Mouse (Mus musculus) hindbrain, embryonic 13.5 days (tissue): ENCODE measurements around the gene Cabin1. TPM values are rescaled to one million over a fixed set of nuclear protein-coding genes. Genes with fewer than 3 reads are reported as not detected.

Experiments used
- ATAC-seq: fragments of 200-750 bp; cut with Nextera tagmentation; 2 replicates; pipeline ENCODE4 v1.8.0; 2017; ENCODE audit warnings: moderate TSS enrichment; ENCODE audit not compliant: low FRiP score
- H3K27ac ChIP-seq: fragments of 300-500 bp; sonication (generic); 2 replicates; pipeline ENCODE4 v1.5.1; 2015; ENCODE audit warnings: inconsistent platforms, mild to moderate bottlenecking, moderate library complexity
- H3K27me3 ChIP-seq: fragments of 300-500 bp; sonication (generic); 2 replicates; pipeline ENCODE4 v1.6.1; 2015; ENCODE audit warnings: mild to moderate bottlenecking, inconsistent platforms
- H3K36me3 ChIP-seq: fragments of 300-500 bp; sonication (generic); 2 replicates; pipeline ENCODE4 v1.6.1; 2015; ENCODE audit warnings: mild to moderate bottlenecking, inconsistent platforms
- H3K4me1 ChIP-seq: fragments of 300-500 bp; sonication (generic); replicated peaks from 2 replicates; pipeline ENCODE4 v1.6.1; 2015; ENCODE audit warnings: inconsistent platforms
- H3K4me2 ChIP-seq: fragments of 300-500 bp; sonication (generic); 2 replicates; pipeline ENCODE4 v1.6.1; 2015; ENCODE audit warnings: inconsistent platforms, mild to moderate bottlenecking, moderate library complexity
- H3K4me3 ChIP-seq: fragments of 300-500 bp; sonication (generic); 2 replicates; pipeline ENCODE4 v1.5.1; 2015; ENCODE audit warnings: mild to moderate bottlenecking, inconsistent platforms
- H3K9ac ChIP-seq: fragments of 300-500 bp; sonication (generic); 2 replicates; pipeline ENCODE4 v1.6.1; 2015; ENCODE audit warnings: mild to moderate bottlenecking, inconsistent platforms
- H3K9me3 ChIP-seq: fragments of 300-500 bp; sonication (generic); 2 replicates; pipeline ENCODE4 v1.6.1; 2016; ENCODE audit warnings: inconsistent platforms
- WGBS: fragments of 180-500 bp; shearing (Covaris S2); methylation state at CpG from one replicate; pipeline ENCODE4 v1.1.7; 2015; 5-methylcytosine and 5-hydroxymethylcytosine counted together
- polyA plus RNA-seq: library from polyadenylated mRNA; unstranded; fragments of >200 nt; fragmentation: Nextera tagmentation; extraction: Ambion mirVana; gene quantifications from 2 replicates; pipeline ENCODE4 v1.2.1, GENCODE M21; 2015

Gene Cabin1
- 39.5 and 45.7 TPM in 2 replicates for polyA plus RNA-seq

DNA sequence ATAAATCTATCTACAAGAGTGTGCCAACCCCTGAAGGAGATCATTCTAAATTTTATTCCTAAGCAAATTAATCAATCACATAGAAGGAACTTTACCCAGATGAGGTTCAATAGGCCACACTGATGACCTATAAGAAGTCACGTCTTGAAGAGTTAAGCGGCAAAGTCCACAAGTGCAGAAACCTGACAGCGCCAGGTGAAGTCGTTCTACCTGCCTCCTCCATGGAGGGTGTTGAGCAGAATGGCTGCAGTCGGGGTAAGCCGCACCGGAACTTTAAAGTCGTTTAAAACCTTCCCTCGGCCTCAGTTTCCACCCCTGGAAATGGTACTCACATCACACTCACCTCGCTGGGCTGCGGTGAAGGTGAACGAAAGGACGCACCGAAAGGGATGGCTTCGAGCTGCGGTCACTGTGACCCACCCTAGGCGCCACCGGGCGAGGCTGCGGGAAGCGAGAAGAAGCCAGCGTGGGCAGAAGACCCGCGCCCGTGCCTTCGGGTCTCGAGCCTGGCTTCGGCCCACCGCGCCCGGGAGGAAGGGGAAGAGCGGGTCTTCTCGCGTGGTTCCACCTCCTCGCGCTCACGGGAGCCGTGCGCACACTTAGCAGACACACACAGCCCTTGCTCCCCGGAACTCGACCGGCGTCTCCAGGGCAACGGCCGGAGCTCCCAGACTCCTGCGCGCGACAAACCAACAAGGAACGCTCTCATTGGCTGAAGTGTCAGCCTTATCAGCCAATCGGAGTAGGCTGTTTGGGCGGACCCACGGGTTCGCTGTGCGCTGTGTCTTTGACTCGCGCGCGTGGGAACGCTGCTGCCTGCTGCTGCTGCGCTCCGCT lies at the start of gene Cabin1:
Gene Cabin1 (minus strand): TSS at position 660 of the 837 bp plus-strand sequence.
- Histone ChIP-seq H3K9ac (peak within 1 kb of the TSS; percentile 91), H3K4me2 (peak within 1 kb of the TSS; percentile 86), H3K27ac (peak within 1 kb of the TSS; percentile 84), H3K27me3 (no peaks in the 10 kb centered on the region), H3K4me1 (peaks cover 21% of the 10 kb centered on the region), H3K36me3 (peaks cover 9% of the 10 kb centered on the region), H3K4me3 (peak within 1 kb of the TSS; percentile 86), H3K9me3 (no peaks in the 10 kb centered on the region)
- ATAC-seq = peak; percentile 99
- under 1% methylated on average over 60 of the region's 61 CpGs for WGBS

DNA sequence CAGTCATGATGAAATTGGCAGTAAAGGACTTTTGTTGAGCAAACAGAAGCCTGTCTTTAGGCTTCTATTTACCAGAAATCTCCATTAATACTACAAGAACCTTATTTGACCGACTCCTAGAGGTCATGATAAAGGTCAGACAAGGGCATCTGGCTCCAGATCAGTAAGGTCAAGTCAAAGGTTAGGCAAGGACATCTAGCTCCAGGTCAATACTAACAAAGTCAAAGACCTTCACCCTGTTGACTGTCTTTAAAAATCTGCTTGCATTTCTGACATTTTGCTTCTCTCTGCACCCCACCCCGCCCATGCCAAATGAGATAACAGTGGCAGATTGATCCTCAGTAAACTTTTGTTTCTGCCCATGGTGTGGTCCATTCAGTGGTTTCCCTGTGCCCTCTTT lies 40.1 kb upstream of the Cabin1 start:
- Histone ChIP-seq H3K27ac (no peak overlapping the region), H3K9ac (no peak overlapping the region), H3K27me3 (no peaks in the 10 kb centered on the region), H3K36me3 (no peaks in the 10 kb centered on the region), H3K4me1 (no peaks in the 10 kb centered on the region), H3K9me3 (no peaks in the 10 kb centered on the region), H3K4me2 (no peak overlapping the region), H3K4me3 (no peak overlapping the region)
- 82% methylated on average over 2 of the region's 2 CpGs for WGBS
- no peak for ATAC-seq

DNA sequence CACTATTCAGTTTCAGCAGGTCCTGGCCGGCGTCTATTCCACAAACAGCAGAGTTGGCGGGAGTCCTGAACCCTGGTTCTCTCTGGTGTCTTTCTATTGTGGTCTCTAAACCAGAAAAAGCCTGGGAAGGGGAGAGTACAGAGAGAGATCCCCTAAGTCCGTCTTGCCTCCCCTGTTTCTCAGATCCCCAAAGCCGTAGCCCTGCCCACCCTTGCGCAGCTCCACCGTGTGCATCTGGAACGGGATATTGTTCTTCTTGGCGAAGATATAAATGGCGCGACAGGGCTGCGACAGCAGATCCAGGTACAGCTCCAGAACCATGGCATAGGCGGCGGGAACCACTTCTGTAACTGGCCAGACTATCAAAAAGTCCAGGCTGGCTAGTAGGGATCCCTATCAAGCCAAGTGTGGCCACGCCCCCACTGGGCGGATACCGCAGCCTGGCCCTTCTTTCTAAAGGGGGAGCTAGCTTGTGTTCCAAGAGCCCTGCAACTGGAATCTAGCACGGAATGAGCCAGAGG lies 34.1 kb upstream of the Cabin1 start, which contains the start of gene Gstt1:
Gene Gstt1 (minus strand): TSS at position 409 of the 521 bp plus-strand sequence.
- peak within 1 kb of the TSS; percentile 41 for H3K4me3 ChIP-seq
- no peaks in the 10 kb centered on the region for H3K36me3 ChIP-seq
- H3K9ac ChIP-seq = peak within 1 kb of the TSS; percentile 66
- peaks cover 17% of the 10 kb centered on the region for H3K4me1 ChIP-seq
- no peak within 1 kb of the TSS for H3K27ac ChIP-seq
- WGBS = 3% methylated on average over 18 of the region's 18 CpGs
- peaks cover 22% of the 10 kb centered on the region for H3K27me3 ChIP-seq
- ATAC-seq = 0 out of 2 replicates have a peak, but pooled peaks have one; percentile 41
- peak within 1 kb of the TSS; percentile 68 for H3K4me2 ChIP-seq
- H3K9me3 ChIP-seq = no peaks in the 10 kb centered on the region

DNA sequence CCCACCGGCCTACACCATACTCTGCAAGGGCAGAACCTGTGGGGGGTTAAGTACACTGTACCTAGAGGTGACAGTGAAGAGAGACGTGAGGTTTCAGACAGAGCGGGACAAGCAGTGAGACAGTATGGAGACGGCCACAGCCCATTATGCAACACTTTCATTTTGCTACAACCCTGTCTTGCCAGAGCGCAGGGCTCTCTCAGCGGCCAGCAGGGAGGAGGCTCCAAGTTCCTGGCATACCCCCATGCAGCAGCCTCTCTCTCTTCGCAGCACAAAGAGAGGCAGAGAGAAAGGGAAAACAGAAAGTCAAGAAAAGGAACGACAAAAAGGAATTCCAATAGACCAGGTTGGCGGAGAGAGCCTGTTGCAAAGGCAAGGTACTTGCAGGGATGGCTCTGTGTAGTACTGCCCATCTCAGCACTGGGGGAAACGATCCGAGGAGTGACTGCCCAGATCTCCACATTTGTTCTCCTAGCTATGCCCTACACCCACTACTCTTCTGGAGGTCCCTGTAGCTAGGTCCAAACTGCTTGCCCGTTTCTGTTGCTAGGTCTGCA lies 33.6 kb upstream of the Cabin1 start:
- Histone ChIP-seq H3K9me3 (no peaks in the 10 kb centered on the region), H3K27ac (no peak overlapping the region), H3K36me3 (no peaks in the 10 kb centered on the region), H3K4me2 (peak overlapping the region; percentile 68), H3K4me1 (peaks cover 17% of the 10 kb centered on the region), H3K9ac (peak overlapping the region; percentile 66), H3K27me3 (peaks cover 22% of the 10 kb centered on the region), H3K4me3 (peak overlapping the region; percentile 41)
- peak; percentile 57 for ATAC-seq
- under 1% methylated on average over 12 of the region's 12 CpGs for WGBS

DNA sequence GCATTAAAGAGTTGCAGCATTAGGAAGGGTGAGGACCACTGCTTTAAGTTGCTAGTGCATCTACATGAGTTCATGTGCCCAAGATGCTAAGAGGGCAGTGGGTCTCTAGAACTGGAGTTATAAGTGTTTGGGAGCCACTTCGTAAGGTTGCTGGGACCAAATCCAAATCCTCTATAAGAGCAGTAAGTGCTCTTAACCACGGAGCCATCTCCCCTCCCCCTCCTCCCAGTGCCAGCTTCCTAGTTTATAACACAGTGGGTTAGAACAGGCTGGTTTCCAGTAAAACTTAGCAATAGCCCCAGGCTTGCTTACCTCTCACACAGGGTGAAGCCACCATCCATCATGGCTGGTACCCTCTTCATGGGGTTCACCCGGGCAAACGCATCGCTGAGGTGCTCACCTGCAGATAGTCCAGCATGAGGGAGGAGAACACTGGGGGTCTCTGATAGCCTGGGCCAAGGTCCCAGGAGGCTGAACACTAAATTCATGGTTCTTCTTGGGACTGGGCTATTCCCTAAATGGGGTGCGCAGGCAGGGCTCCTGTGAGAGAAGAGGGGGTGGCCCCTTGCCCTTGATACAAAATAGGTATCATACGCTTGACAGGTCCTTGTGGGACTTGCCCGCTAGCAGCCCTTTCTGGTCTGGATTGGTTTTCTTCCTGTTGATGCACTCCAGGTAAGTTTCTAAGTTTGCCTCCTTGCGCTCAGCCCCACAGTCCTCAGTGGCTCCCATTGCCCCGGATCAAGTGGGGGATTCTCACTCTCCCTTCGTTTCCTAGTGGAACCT lies 32.8 kb upstream of the Cabin1 start:
- H3K9ac ChIP-seq = peak overlapping the region; percentile 66; the same call in 1 of the 2 replicates
- 52% methylated on average over 11 of the region's 11 CpGs for WGBS
- ATAC-seq = no peak

DNA sequence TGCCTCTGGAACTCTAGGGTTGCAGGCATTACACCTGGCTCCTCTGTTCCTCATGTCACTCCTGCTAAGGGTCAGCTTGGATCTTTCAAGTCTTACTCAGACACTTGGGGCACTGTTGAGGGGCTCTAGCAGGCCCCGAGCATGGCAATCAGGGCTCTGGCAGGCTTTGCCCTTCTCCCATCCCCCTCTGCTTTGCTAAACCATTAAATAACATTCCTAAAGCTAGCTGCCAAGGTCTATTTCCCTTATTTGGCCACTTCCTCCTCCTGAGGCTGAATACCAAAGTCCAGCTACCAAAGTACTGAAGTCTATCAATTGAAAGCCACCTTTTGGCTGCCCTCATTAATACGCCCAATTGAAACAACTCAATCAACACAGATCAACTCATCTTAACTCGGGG lies 30.7 kb upstream of the Cabin1 start:
- ATAC-seq = no peak
- Histone ChIP-seq H3K9me3 (no peaks in the 10 kb centered on the region), H3K4me3 (no peak overlapping the region), H3K9ac (no peak overlapping the region), H3K4me2 (no peak overlapping the region), H3K27ac (no peak overlapping the region), H3K36me3 (no peaks in the 10 kb centered on the region), H3K4me1 (peaks cover 21% of the 10 kb centered on the region), H3K27me3 (peaks cover 22% of the 10 kb centered on the region)
- 35% methylated on average over 3 of the region's 3 CpGs for WGBS

More for the DNA sequence above, 32.8 kb upstream of the Cabin1 start:
- Histone ChIP-seq H3K4me3 (peak overlapping the region; percentile 41), H3K4me1 (peaks cover 17% of the 10 kb centered on the region), H3K4me2 (peak overlapping the region; percentile 68), H3K9me3 (no peaks in the 10 kb centered on the region), H3K36me3 (no peaks in the 10 kb centered on the region), H3K27me3 (peaks cover 22% of the 10 kb centered on the region), H3K27ac (no peak overlapping the region)

DNA sequence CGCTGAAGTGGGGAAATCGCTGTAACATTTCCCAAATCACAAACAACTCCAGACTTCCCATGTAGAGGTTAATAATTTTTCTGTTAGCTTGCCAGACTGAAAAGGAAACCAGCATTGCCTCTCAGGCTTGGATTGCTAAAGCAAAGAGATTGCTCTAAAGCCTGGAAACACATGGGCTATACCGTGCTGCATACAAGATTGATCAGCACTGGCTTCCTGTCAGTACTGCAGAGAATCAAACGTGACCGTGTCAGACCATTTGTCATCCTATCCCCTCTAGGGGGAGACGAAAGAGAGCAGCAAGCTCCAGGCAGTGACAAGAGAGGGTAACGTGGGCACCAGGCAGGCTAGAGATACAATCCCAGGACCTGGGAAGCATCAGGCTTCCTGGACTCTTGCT lies 26.6 kb upstream of the Cabin1 start:
- Histone ChIP-seq H3K4me2 (no peak overlapping the region), H3K4me3 (no peak overlapping the region), H3K27me3 (0 out of 2 replicates have a peak, but pooled peaks cover 3% of the 10 kb centered on the region), H3K9me3 (no peaks in the 10 kb centered on the region), H3K36me3 (no peaks in the 10 kb centered on the region), H3K9ac (peak overlapping the region; percentile 46; the same call in 1 of the 2 replicates), H3K4me1 (peaks cover 4% of the 10 kb centered on the region), H3K27ac (peak overlapping the region; percentile 18; the same call in 1 of the 2 replicates)
- 23% methylated on average over 7 of the region's 7 CpGs for WGBS
- no peak for ATAC-seq

DNA sequence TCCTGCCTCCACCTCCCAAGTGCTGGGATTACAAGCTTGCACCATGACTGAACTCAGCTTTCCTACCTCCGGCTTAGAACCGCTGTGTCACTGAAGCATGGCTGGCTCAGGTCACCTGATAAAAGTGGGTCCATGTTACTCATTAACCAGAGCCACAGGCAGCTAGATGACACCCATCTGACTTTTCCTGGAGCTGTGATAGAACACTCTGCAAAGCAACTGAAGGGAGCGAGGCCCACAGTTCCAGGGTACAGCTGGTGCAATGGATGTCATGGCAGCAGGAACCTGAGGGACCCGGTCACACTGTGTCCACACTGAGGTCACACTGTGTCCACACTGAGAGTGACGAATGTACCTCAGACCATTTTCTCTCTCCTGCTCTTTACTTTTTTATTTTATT lies 25.7 kb upstream of the Cabin1 start:
- Histone ChIP-seq H3K9me3 (no peaks in the 10 kb centered on the region), H3K9ac (no peak overlapping the region), H3K27me3 (peaks cover 7% of the 10 kb centered on the region; the same call in 1 of the 2 replicates), H3K4me2 (no peak overlapping the region), H3K4me1 (peaks cover 4% of the 10 kb centered on the region), H3K36me3 (no peaks in the 10 kb centered on the region), H3K27ac (no peak overlapping the region), H3K4me3 (no peak overlapping the region)
- WGBS = 87% methylated on average over 5 of the region's 5 CpGs
- no peak for ATAC-seq

DNA sequence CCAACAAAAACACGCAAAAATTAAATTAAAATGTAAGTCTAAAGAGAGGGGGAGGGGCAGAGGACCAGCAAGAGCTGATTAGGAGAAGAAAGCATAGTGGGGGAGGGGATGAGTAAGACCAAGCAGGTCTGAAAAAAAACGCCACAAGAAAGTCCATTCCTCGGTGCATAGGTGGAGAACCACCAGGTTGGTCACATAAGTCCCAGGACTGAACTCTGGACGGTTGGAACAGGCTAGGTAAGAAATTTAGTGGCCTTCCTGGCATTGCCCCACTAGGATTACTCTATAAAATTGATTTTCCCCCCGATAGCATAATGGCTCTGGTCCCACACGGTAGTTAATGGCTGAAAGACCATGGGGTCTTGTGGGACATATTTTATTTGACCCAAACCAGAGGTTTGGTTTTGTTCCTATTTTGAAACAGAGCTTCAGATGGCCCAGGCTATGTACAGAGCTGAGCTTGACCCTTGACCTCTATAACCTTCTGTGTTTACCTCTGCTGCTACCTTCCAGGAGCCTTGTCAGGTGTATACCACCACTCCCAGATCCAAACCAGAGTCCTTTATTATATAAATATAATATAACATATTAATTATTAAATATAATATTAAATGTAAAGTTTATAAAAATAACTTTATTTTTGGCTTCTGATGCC lies 25.1 kb upstream of the Cabin1 start:
- Histone ChIP-seq H3K4me1 (peaks cover 4% of the 10 kb centered on the region), H3K9me3 (no peaks in the 10 kb centered on the region), H3K4me2 (no peak overlapping the region), H3K27me3 (peaks cover 6% of the 10 kb centered on the region; the same call in 1 of the 2 replicates), H3K36me3 (no peaks in the 10 kb centered on the region), H3K27ac (no peak overlapping the region), H3K9ac (no peak overlapping the region), H3K4me3 (no peak overlapping the region)
- ATAC-seq = no peak
- WGBS = 74% methylated on average over 6 of the region's 6 CpGs

DNA sequence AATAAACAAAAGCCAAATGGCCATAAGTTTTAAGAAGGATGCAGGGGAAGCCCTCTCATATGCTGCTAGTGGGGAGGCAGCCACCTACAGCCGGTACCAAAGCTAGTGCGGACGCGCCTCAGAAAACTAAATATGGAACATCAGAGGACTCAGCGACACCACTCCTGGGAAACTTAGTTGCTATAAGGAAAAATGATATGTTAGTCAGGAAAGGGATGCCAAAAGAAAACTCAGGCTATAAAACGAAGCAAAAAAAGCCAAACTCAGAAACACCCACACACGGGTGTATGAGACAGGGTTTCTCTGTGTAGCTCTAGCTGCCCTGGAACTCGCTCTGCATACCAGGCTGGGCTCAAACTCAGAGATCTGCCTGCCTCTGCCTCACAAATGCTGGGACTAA lies 24.1 kb upstream of the Cabin1 start:
- Histone ChIP-seq H3K36me3 (no peaks in the 10 kb centered on the region), H3K4me2 (no peak overlapping the region), H3K27ac (no peak overlapping the region), H3K9ac (no peak overlapping the region), H3K9me3 (no peaks in the 10 kb centered on the region), H3K27me3 (peaks cover 15% of the 10 kb centered on the region), H3K4me1 (peaks cover 4% of the 10 kb centered on the region), H3K4me3 (no peak overlapping the region)
- 95% methylated on average over 8 of the region's 8 CpGs for WGBS
- no peak for ATAC-seq

DNA sequence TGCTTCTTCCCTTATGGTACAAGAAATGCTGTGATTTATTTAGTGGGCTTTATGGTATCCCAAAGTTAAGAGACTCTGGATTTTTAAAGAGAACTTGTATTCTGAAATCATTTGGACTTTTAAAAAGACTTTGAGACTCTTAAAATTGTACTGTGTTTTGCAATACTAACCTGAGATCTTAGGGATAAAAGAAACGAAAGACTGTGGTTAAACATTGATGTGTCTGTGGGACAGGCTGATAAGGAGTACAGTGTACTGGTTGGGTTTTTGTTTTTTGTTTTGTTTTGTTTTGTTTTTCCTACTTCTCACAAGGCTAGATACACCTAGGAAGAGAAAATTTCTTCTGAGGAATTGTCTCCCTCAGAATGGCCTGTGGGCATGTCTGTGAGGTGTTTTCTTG lies 21.3 kb upstream of the Cabin1 start:
- peaks cover 43% of the 10 kb centered on the region for H3K27me3 ChIP-seq
- H3K27ac ChIP-seq = no peak overlapping the region
- no peak for ATAC-seq
- H3K4me2 ChIP-seq = no peak overlapping the region
- H3K9ac ChIP-seq = no peak overlapping the region
- H3K36me3 ChIP-seq = no peaks in the 10 kb centered on the region
- WGBS = 76% methylated on average over 1 of the region's 1 CpGs
- peaks cover 8% of the 10 kb centered on the region for H3K4me1 ChIP-seq
- no peak overlapping the region for H3K4me3 ChIP-seq
- no peaks in the 10 kb centered on the region for H3K9me3 ChIP-seq
